Mouse (Mus musculus) heart, postnatal 0 days (tissue): ENCODE measurements at regions not wholly inside any gene's neighbourhood (a gene's known extent, or its start where the extent isn't known, plus 50 kb on each side); places are given as distances from the start of the nearest gene placed in this dataset.

ENCODE experiments used
- CTCF ChIP-seq: IDR thresholded peaks from 2 replicates; pipeline ENCODE4 v1.5.1; 2016; ENCODE audit warnings: antibody characterized with exemption, control low read depth, low read depth
- EP300 ChIP-seq: IDR thresholded peaks from 2 replicates; pipeline ENCODE4 v1.6.1; 2016; ENCODE audit warnings: antibody characterized with exemption, low read depth

GRCm38 (mm10) chr13:39334874-39335273, 374.2 kb upstream of the Slc35b3 start:
- TF ChIP-seq CTCF = no peak
- TF ChIP-seq EP300 = no peak
